15 mouse cellular contexts compared by ENCODE assay signal in genomic region chr3:148896281-148896680, GRCm38 (mm10).
A peak's percentile ranks its signal among the peaks of the same experiment; 100 is the strongest.
DNase-seq lines count a peak whose midpoint lies in the region; ATAC-seq lines count a peak whose summit lies in the region.
"Had no signal": no experiment of that assay in that cellular context is flagged by ENCODE, and none has a peak within 500 bp of the region (broad histone marks: within the 10 kb centered on the region; RNA-seq: fewer than 3 reads in every experiment).

No protein-coding gene starts in this region.

- H3K9me3 ChIP-seq in heart, embryonic 13.5 days = no peaks in the 10 kb centered on the region
- H3K9me3 ChIP-seq in heart, embryonic 10.5 days = no peaks in the 10 kb centered on the region
- no peaks in the 10 kb centered on the region for H3K9me3 ChIP-seq in hindbrain, embryonic 14.5 days (ENCODE audit: control insufficient read depth, low read length)
- no peaks in the 10 kb centered on the region for H3K9me3 ChIP-seq in hindbrain, embryonic 16.5 days (ENCODE audit: control insufficient read depth, low read length)
- H3K9me3 ChIP-seq in hindbrain, embryonic 15.5 days = no peaks in the 10 kb centered on the region

- ATAC-seq in heart, embryonic 13.5 days (ENCODE audit: extremely low read depth, insufficient number of reproducible peaks, low FRiP score, low TSS enrichment) = no peak
- peak; percentile 18; the same call in 1 of the 2 replicates for ATAC-seq in hindbrain, embryonic 14.5 days (ENCODE audit: low FRiP score)
- no peak for ATAC-seq in hindbrain, embryonic 16.5 days
- no peak for ATAC-seq in hindbrain, embryonic 15.5 days (ENCODE audit: low FRiP score, low read depth)
- ATAC-seq: forebrain, embryonic 16.5 days; intestine, embryonic 16.5 days had no signal

- no peaks in the 10 kb centered on the region for H3K36me3 ChIP-seq in heart, embryonic 13.5 days
- H3K36me3 ChIP-seq in heart, embryonic 10.5 days = no peaks in the 10 kb centered on the region
- H3K36me3 ChIP-seq in hindbrain, embryonic 14.5 days (replicated peaks; ENCODE audit: control insufficient read depth, insufficient read depth) = no peaks in the 10 kb centered on the region
- H3K36me3 ChIP-seq in hindbrain, embryonic 16.5 days (ENCODE audit: control insufficient read depth, insufficient read depth, low read length) = no peaks in the 10 kb centered on the region
- H3K36me3 ChIP-seq in hindbrain, embryonic 15.5 days = no peaks in the 10 kb centered on the region

- no peak for DNase-seq in heart, embryonic 10.5 days (ENCODE audit: low spot score)
- no peak for DNase-seq in hindbrain, embryonic 14.5 days (ENCODE audit: low spot score)
- DNase-seq in neural tube, embryonic 10.5 days (ENCODE audit: extremely low spot score, low spot score) = peak; percentile 24
- no peak for DNase-seq in cerebellum, adult 11-12 months
- no peak for DNase-seq in spleen, postnatal 36 days (ENCODE audit: low spot score in 2 of 2)
- DNase-seq: cerebellum, adult 8-10 months; lung, postnatal 10 days; right cerebral cortex, postnatal 14 days; spleen, adult 18-20 months; thymus, postnatal 4 days had no signal

- peaks cover 48% of the 10 kb centered on the region for H3K4me1 ChIP-seq in heart, embryonic 13.5 days
- peaks cover 49% of the 10 kb centered on the region for H3K4me1 ChIP-seq in heart, embryonic 10.5 days
- H3K4me1 ChIP-seq in hindbrain, embryonic 14.5 days (replicated peaks; ENCODE audit: control insufficient read depth, insufficient read depth, low read length) = peaks cover 24% of the 10 kb centered on the region
- H3K4me1 ChIP-seq in hindbrain, embryonic 16.5 days (ENCODE audit: control insufficient read depth, insufficient read depth, low read depth, low read length) = peaks cover 5% of the 10 kb centered on the region
- H3K4me1 ChIP-seq in hindbrain, embryonic 15.5 days (replicated peaks) = peaks cover 22% of the 10 kb centered on the region

- H3K9ac ChIP-seq in heart, embryonic 13.5 days = no peak overlapping the region
- H3K9ac ChIP-seq in hindbrain, embryonic 14.5 days = no peak overlapping the region
- no peak overlapping the region for H3K9ac ChIP-seq in hindbrain, embryonic 16.5 days (ENCODE audit: low read depth, low read length)
- H3K9ac ChIP-seq in hindbrain, embryonic 15.5 days = no peak overlapping the region

- no peaks in the 10 kb centered on the region for H3K27me3 ChIP-seq in heart, embryonic 13.5 days (replicated peaks)
- H3K27me3 ChIP-seq in heart, embryonic 10.5 days (ENCODE audit: insufficient read depth, poor library complexity, severe bottlenecking) = no peaks in the 10 kb centered on the region
- no peaks in the 10 kb centered on the region for H3K27me3 ChIP-seq in hindbrain, embryonic 14.5 days (ENCODE audit: control insufficient read depth, insufficient read depth, low read length)
- H3K27me3 ChIP-seq in hindbrain, embryonic 16.5 days (replicated peaks; ENCODE audit: control insufficient read depth, insufficient read depth, low read length) = no peaks in the 10 kb centered on the region
- H3K27me3 ChIP-seq in hindbrain, embryonic 15.5 days = no peaks in the 10 kb centered on the region

- peak overlapping the region; percentile 28 for H3K4me2 ChIP-seq in heart, embryonic 13.5 days
- H3K4me2 ChIP-seq in hindbrain, embryonic 14.5 days (replicated peaks) = no peak overlapping the region
- no peak overlapping the region for H3K4me2 ChIP-seq in hindbrain, embryonic 16.5 days (ENCODE audit: low read length)
- H3K4me2 ChIP-seq in hindbrain, embryonic 15.5 days = peak overlapping the region; percentile 8; the same call in 1 of the 2 replicates

- H3K4me3 ChIP-seq in heart, embryonic 13.5 days = no peak overlapping the region
- H3K4me3 ChIP-seq in heart, embryonic 10.5 days = no peak overlapping the region
- no peak overlapping the region for H3K4me3 ChIP-seq in hindbrain, embryonic 14.5 days (replicated peaks; ENCODE audit: low read length)
- H3K4me3 ChIP-seq in hindbrain, embryonic 16.5 days (ENCODE audit: low read length) = no peak overlapping the region
- H3K4me3 ChIP-seq in hindbrain, embryonic 15.5 days = no peak overlapping the region

- H3K27ac ChIP-seq in heart, embryonic 13.5 days (replicated peaks) = no peak overlapping the region
- no peak overlapping the region for H3K27ac ChIP-seq in heart, embryonic 10.5 days
- H3K27ac ChIP-seq in hindbrain, embryonic 14.5 days = no peak overlapping the region
- no peak overlapping the region for H3K27ac ChIP-seq in hindbrain, embryonic 16.5 days (ENCODE audit: low read depth, low read length)
- H3K27ac ChIP-seq in hindbrain, embryonic 15.5 days (replicated peaks) = no peak overlapping the region

- WGBS in heart, embryonic 13.5 days = 67% methylated on average over 10 of the region's 10 CpGs
- WGBS in heart, embryonic 10.5 days = 77% methylated on average over 10 of the region's 10 CpGs
- 59% methylated on average over 10 of the region's 10 CpGs for whole genome bisulfite sequencing in hindbrain, embryonic 14.5 days
- 52% methylated on average over 10 of the region's 10 CpGs for WGBS in hindbrain, embryonic 16.5 days
- WGBS in hindbrain, embryonic 15.5 days = 53% methylated on average over 10 of the region's 10 CpGs

Comparison
In these comparisons a context has a peak if more than half of its experiments do, and no peak if none do; other contexts are left out.
1. H3K4me2 ChIP-seq: peak in heart, embryonic 13.5 days (single experiment) and hindbrain, embryonic 15.5 days (single experiment); none in hindbrain, embryonic 14.5 days (single experiment) and hindbrain, embryonic 16.5 days (single experiment).